Mouse (Mus musculus) hindbrain, embryonic 16.5 days (tissue): ENCODE measurements around the gene Spata22. TPM values are rescaled to one million over a fixed set of nuclear protein-coding genes. Genes with fewer than 3 reads are reported as not detected.

Source experiments
- polyA plus RNA-seq: library from polyadenylated mRNA; unstranded; fragments of >200 nt; fragmentation: Nextera tagmentation; extraction: Ambion mirVana; gene quantifications from 2 replicates; pipeline ENCODE4 v1.2.1, GENCODE M21; 2015

The Spata22 gene
- polyA plus RNA-seq, 1 experiment from 2014 or later: 0.20 TPM

Other genes with a start within 250 kb of the Spata22 start
- gene Itgae, start 239.2 kb upstream of the Spata22 start, polyA plus RNA-seq: 0.19 and 0.33 TPM in 2 replicates
- gene Haspin, start 191.4 kb upstream of the Spata22 start, polyA plus RNA-seq: 2.5 and 3.3 TPM in 2 replicates
- 0.39 and 0.60 TPM in 2 replicates for gene P2rx5, start 169.3 kb upstream of the Spata22 start, polyA plus RNA-seq
- 141 and 145 TPM in 2 replicates for gene Emc6, start 152.7 kb upstream of the Spata22 start, polyA plus RNA-seq
- gene Tax1bp3, start 152.7 kb upstream of the Spata22 start, polyA plus RNA-seq: 120 and 129 TPM in 2 replicates
- gene Ctns, start 130.7 kb upstream of the Spata22 start, polyA plus RNA-seq: 17.4 and 21.5 TPM in 2 replicates
- 2.5 and 3.0 TPM in 2 replicates for gene Shpk, start 130.3 kb upstream of the Spata22 start, polyA plus RNA-seq
- 0.31 and 0.40 TPM in 2 replicates for gene Trpv1, start 95.4 kb upstream of the Spata22 start, polyA plus RNA-seq
- 0.34 TPM in 2 replicates for gene Trpv3, start 62.4 kb upstream of the Spata22 start, polyA plus RNA-seq
- gene Aspa, start 145 bp upstream of the Spata22 start, polyA plus RNA-seq: 2.7 and 4.6 TPM in 2 replicates
- gene Gm49340, start within 50 bp of the Spata22 start, polyA plus RNA-seq: not detected in 2 replicates
- gene Olfr20, start 21.0 kb downstream of the Spata22 start, polyA plus RNA-seq: not detected in 2 replicates
- gene Olfr376, start 41.5 kb downstream of the Spata22 start, polyA plus RNA-seq: not detected in 2 replicates
- not detected in 2 replicates for gene Olfr1, start 69.9 kb downstream of the Spata22 start, polyA plus RNA-seq
- not detected in 2 replicates for gene Olfr378, start 98.7 kb downstream of the Spata22 start, polyA plus RNA-seq
- gene Olfr380, start 127.8 kb downstream of the Spata22 start, polyA plus RNA-seq: not detected in 2 replicates
- gene Olfr381, start 161.9 kb downstream of the Spata22 start, polyA plus RNA-seq: not detected in 2 replicates
- gene Olfr382, start 187.5 kb downstream of the Spata22 start, polyA plus RNA-seq: not detected in 2 replicates